Comparison of ENCODE assay signal across 8 mouse cellular contexts in the genomic region with DNA sequence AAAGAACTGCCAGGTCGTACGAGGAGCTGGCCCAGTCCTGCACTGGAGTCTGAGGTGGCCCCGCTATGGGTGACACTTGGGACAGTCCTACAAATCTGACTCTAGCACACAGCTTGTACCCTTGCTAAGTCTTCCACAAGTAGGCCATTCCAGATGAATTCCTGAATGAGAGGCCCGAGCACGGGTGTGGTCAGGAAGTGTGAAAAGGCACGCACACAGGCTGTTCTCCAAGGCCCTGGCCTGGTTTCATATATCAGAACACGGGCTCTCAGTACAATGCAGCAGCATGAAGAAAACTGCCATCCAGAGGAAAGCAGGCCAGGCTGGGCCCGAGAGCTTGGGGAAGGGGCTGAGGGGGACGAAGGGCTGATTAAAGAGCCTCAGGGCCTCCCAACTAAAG. TPM values are rescaled to one million over a fixed set of nuclear protein-coding genes. Genes with fewer than 3 reads are reported as not detected.
DNase-seq lines count a peak whose midpoint lies in the region; ATAC-seq and TF ChIP-seq lines count a peak whose summit lies in the region.

No protein-coding gene starts in this region.

- no peak overlapping the region for H3K4me3 ChIP-seq in midbrain, embryonic 13.5 days (replicated peaks)
- H3K4me3 ChIP-seq in midbrain, embryonic 11.5 days (ENCODE audit: low read depth, low read length) = no peak overlapping the region
- H3K4me3 ChIP-seq in heart, embryonic 11.5 days (ENCODE audit: low read depth, low read length) = no peak overlapping the region
- no peak overlapping the region for H3K4me3 ChIP-seq in small intestine, adult 2 months (ENCODE audit: low read depth, low read length)

- peaks cover 52% of the 10 kb centered on the region for H3K36me3 ChIP-seq in midbrain, embryonic 13.5 days
- peaks cover 16% of the 10 kb centered on the region; the same call in 1 of the 2 replicates for H3K36me3 ChIP-seq in midbrain, embryonic 11.5 days (ENCODE audit: control insufficient read depth, insufficient read depth, low read length)
- peaks cover 5% of the 10 kb centered on the region for H3K36me3 ChIP-seq in heart, embryonic 11.5 days (ENCODE audit: control insufficient read depth, insufficient read depth, low read length)
- H3K36me3 ChIP-seq in small intestine, adult 2 months (ENCODE audit: control insufficient read depth, insufficient read depth, low read length) = peaks cover 13% of the 10 kb centered on the region

- H3K4me1 ChIP-seq in midbrain, embryonic 13.5 days (replicated peaks) = peaks cover 46% of the 10 kb centered on the region
- H3K4me1 ChIP-seq in midbrain, embryonic 11.5 days (ENCODE audit: control insufficient read depth, insufficient read depth, low read length) = no peaks in the 10 kb centered on the region
- H3K4me1 ChIP-seq in heart, embryonic 11.5 days (ENCODE audit: control insufficient read depth, insufficient read depth, low read length) = peaks cover 87% of the 10 kb centered on the region
- peaks cover 27% of the 10 kb centered on the region for H3K4me1 ChIP-seq in small intestine, adult 2 months (ENCODE audit: control insufficient read depth, insufficient read depth, insufficient read length, low read length)

- DNase-seq in midbrain, embryonic 11.5 days (ENCODE audit: low spot score, missing footprints) = no peak
- peak; percentile 58 for DNase-seq in kidney, postnatal 14 days
- DNase-seq in MN1 (ENCODE audit: low spot score) = no peak
- no peak for DNase-seq in thymus, postnatal 25 days
- DNase-seq in adrenal gland, postnatal 10 days = no peak

- H3K27me3 ChIP-seq in midbrain, embryonic 13.5 days = no peaks in the 10 kb centered on the region
- H3K27me3 ChIP-seq in midbrain, embryonic 11.5 days (ENCODE audit: control insufficient read depth, insufficient read depth, low read length) = no peaks in the 10 kb centered on the region
- H3K27me3 ChIP-seq in heart, embryonic 11.5 days (ENCODE audit: control insufficient read depth, insufficient read depth, low read length) = no peaks in the 10 kb centered on the region
- no peaks in the 10 kb centered on the region for H3K27me3 ChIP-seq in small intestine, adult 2 months (ENCODE audit: control insufficient read depth, insufficient read depth, low read length)

- no peak for TF ChIP-seq CTCF in small intestine, adult 2 months (IDR thresholded peaks at IDR 0.05; ENCODE audit: extremely low read depth, insufficient read length, insufficient replicate concordance, low read depth, low read length)

- H3K4me2 ChIP-seq in midbrain, embryonic 13.5 days (replicated peaks) = no peak overlapping the region
- no peak overlapping the region for H3K4me2 ChIP-seq in midbrain, embryonic 11.5 days
- peak overlapping the region; percentile 32 for H3K4me2 ChIP-seq in heart, embryonic 11.5 days

- H3K9me3 ChIP-seq in midbrain, embryonic 13.5 days = no peaks in the 10 kb centered on the region
- no peaks in the 10 kb centered on the region for H3K9me3 ChIP-seq in midbrain, embryonic 11.5 days (ENCODE audit: control insufficient read depth, low read length)
- H3K9me3 ChIP-seq in heart, embryonic 11.5 days (replicated peaks; ENCODE audit: control insufficient read depth, low read length) = no peaks in the 10 kb centered on the region

- 0 out of 2 replicates have a peak overlapping the region, but pooled peaks have one; percentile 32 for H3K9ac ChIP-seq in midbrain, embryonic 13.5 days (replicated peaks)
- H3K9ac ChIP-seq in midbrain, embryonic 11.5 days (ENCODE audit: low read length) = no peak overlapping the region
- peak overlapping the region; percentile 43; the same call in 1 of the 2 replicates for H3K9ac ChIP-seq in heart, embryonic 11.5 days (ENCODE audit: low read depth, low read length)

- TF ChIP-seq POLR2A in small intestine, adult 2 months (IDR thresholded peaks at IDR 0.05; ENCODE audit: low read depth, low read length) = 0 out of 2 replicates have a peak, but pooled peaks have one; percentile 20

- 0 out of 2 replicates have a peak overlapping the region, but pooled peaks have one; percentile 30 for H3K27ac ChIP-seq in midbrain, embryonic 13.5 days
- no peak overlapping the region for H3K27ac ChIP-seq in midbrain, embryonic 11.5 days (ENCODE audit: low read depth, low read length)
- H3K27ac ChIP-seq in heart, embryonic 11.5 days (ENCODE audit: low read depth, low read length) = peak overlapping the region; percentile 90
- H3K27ac ChIP-seq in small intestine, adult 2 months (ENCODE audit: insufficient read depth, low read depth, low read length) = peak overlapping the region; percentile 50; the same call in 1 of the 2 replicates

- 76% methylated on average over 9 of the region's 9 CpGs for WGBS in midbrain, embryonic 13.5 days
- 79% methylated on average over 9 of the region's 9 CpGs for WGBS in midbrain, embryonic 11.5 days
- 33% methylated on average over 9 of the region's 9 CpGs for WGBS in heart, embryonic 11.5 days (ENCODE audit: insufficient replicate concordance)
- WGBS in small intestine, adult 2 months = 52% methylated on average over 9 of the region's 9 CpGs

- ATAC-seq in midbrain, embryonic 13.5 days = no peak
- ATAC-seq in midbrain, embryonic 11.5 days (ENCODE audit: low FRiP score) = no peak
- no peak for ATAC-seq in heart, embryonic 11.5 days (replicated peaks; ENCODE audit: insufficient number of reproducible peaks, low FRiP score, low TSS enrichment)

RNA-seq across cellular contexts. Expression of a gene that starts 20.8 kb away (rescaled TPM):
- 414 and 443 TPM in 2 replicates for polyA plus RNA-seq in midbrain, embryonic 13.5 days (2015; fragmentation: Nextera tagmentation; extraction: Ambion mirVana)
- polyA plus RNA-seq in midbrain, embryonic 11.5 days (2014; fragmentation: Nextera tagmentation; extraction: Ambion mirVana) = 677 and 693 TPM in 2 replicates
- polyA plus RNA-seq in heart, embryonic 11.5 days (2014; fragmentation: Nextera tagmentation; extraction: Ambion mirVana) = 154 and 162 TPM in 2 replicates
- 59.8 and 93.3 TPM in 2 replicates for polyA plus RNA-seq in small intestine, adult 2 months (2012; rRNA removed)
- 100 to 1,000 TPM; 117 to 122 TPM for total RNA-seq in adrenal gland, postnatal 10 days (2021)
